Mouse (Mus musculus): ENCODE measurements around the gene Mc3r. TPM values are rescaled to one million over a fixed set of nuclear protein-coding genes. Genes with fewer than 3 reads are reported as not detected.
A peak's percentile ranks its signal among the peaks of the same experiment; 100 is the strongest.

Gene Mc3r
- polyA plus RNA-seq, 1 experiment from 2014 or later, result not detected

GRCm38 (mm10) chr2:172229190-172229589, 19.1 kb upstream of the Mc3r start:
- Histone ChIP-seq H3K36me3 (replicated peaks; ENCODE audit: control insufficient read depth, insufficient read depth, low read depth, low read length) (no peaks in the 10 kb centered on the region), H3K9me3 (replicated peaks; ENCODE audit: control insufficient read depth, low read length) (no peaks in the 10 kb centered on the region), H3K4me2 (ENCODE audit: low read depth, low read length) (no peak overlapping the region), H3K4me1 (ENCODE audit: control insufficient read depth, insufficient read depth, low read length) (no peaks in the 10 kb centered on the region), H3K4me3 (ENCODE audit: low read depth, low read length) (no peak overlapping the region), H3K27ac (replicated peaks; ENCODE audit: low read depth, low read length) (no peak overlapping the region), H3K27me3 (ENCODE audit: control insufficient read depth, insufficient read depth, low read length) (no peaks in the 10 kb centered on the region), H3K9ac (replicated peaks; ENCODE audit: low read length) (no peak overlapping the region)
- ATAC-seq (replicated peaks; ENCODE audit: insufficient number of reproducible peaks, low FRiP score, low TSS enrichment, low read depth) (no peak), DNase-seq (ENCODE audit: low spot score) (no peak)
- 63% methylated on average over 3 of the region's 3 CpGs for WGBS

GRCm38 (mm10) chr2:172230126-172230525, 18.2 kb upstream of the Mc3r start:
- H3K27ac ChIP-seq (replicated peaks; ENCODE audit: low read depth, low read length), result no peak overlapping the region
- ATAC-seq (replicated peaks; ENCODE audit: insufficient number of reproducible peaks, low FRiP score, low TSS enrichment, low read depth), result no peak
- DNase-seq (ENCODE audit: low spot score), result no peak
- H3K4me1 ChIP-seq (ENCODE audit: control insufficient read depth, insufficient read depth, low read length), result no peaks in the 10 kb centered on the region
- H3K36me3 ChIP-seq (replicated peaks; ENCODE audit: control insufficient read depth, insufficient read depth, low read depth, low read length), result no peaks in the 10 kb centered on the region
- H3K4me2 ChIP-seq (ENCODE audit: low read depth, low read length), result no peak overlapping the region
- H3K27me3 ChIP-seq (ENCODE audit: control insufficient read depth, insufficient read depth, low read length), result no peaks in the 10 kb centered on the region
- no peak overlapping the region for H3K4me3 ChIP-seq (ENCODE audit: low read depth, low read length)
- no peaks in the 10 kb centered on the region for H3K9me3 ChIP-seq (replicated peaks; ENCODE audit: control insufficient read depth, low read length)
- H3K9ac ChIP-seq (replicated peaks; ENCODE audit: low read length), result no peak overlapping the region
- 66% methylated on average over 4 of the region's 4 CpGs for WGBS

GRCm38 (mm10) chr2:172238220-172238619, 10.1 kb upstream of the Mc3r start:
- WGBS, result 83% methylated on average over 5 of the region's 5 CpGs
- DNase-seq (ENCODE audit: low spot score) (no peak), ATAC-seq (replicated peaks; ENCODE audit: insufficient number of reproducible peaks, low FRiP score, low TSS enrichment, low read depth) (no peak)
- Histone ChIP-seq H3K4me3 (ENCODE audit: low read depth, low read length) (no peak overlapping the region), H3K9me3 (replicated peaks; ENCODE audit: control insufficient read depth, low read length) (no peaks in the 10 kb centered on the region), H3K9ac (replicated peaks; ENCODE audit: low read length) (no peak overlapping the region), H3K27ac (replicated peaks; ENCODE audit: low read depth, low read length) (no peak overlapping the region), H3K27me3 (ENCODE audit: control insufficient read depth, insufficient read depth, low read length) (no peaks in the 10 kb centered on the region), H3K4me1 (ENCODE audit: control insufficient read depth, insufficient read depth, low read length) (no peaks in the 10 kb centered on the region), H3K36me3 (replicated peaks; ENCODE audit: control insufficient read depth, insufficient read depth, low read depth, low read length) (no peaks in the 10 kb centered on the region), H3K4me2 (ENCODE audit: low read depth, low read length) (no peak overlapping the region)

DNA sequence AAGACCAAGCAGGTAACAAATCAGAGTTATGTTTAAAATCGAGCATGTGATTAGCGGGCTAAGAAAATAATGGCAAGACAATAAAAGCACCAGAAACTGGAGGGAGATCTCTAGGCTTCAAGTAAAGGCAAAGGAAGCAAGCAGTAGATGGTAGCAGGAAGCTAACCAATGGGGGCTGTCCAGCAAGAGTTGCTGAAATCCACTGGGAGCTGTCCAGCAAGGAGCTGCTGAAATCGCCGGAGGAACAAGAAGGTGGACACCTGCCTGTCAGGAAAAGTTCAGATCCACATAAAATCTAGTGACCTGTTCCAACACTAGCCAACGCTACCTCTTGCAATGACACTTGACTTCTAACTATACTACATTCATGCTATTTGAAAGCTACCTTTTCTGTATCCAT, 7.3 kb upstream of the Mc3r start:
- no peak overlapping the region for H3K4me3 ChIP-seq (ENCODE audit: low read depth, low read length)
- DNase-seq (ENCODE audit: low spot score) (peak; percentile 84), ATAC-seq (replicated peaks; ENCODE audit: insufficient number of reproducible peaks, low FRiP score, low TSS enrichment, low read depth) (no peak)
- H3K27ac ChIP-seq (replicated peaks; ENCODE audit: low read depth, low read length), result no peak overlapping the region
- H3K27me3 ChIP-seq (ENCODE audit: control insufficient read depth, insufficient read depth, low read length), result no peaks in the 10 kb centered on the region
- H3K4me1 ChIP-seq (ENCODE audit: control insufficient read depth, insufficient read depth, low read length), result no peaks in the 10 kb centered on the region
- H3K9me3 ChIP-seq (replicated peaks; ENCODE audit: control insufficient read depth, low read length), result no peaks in the 10 kb centered on the region
- 22% methylated on average over 5 of the region's 5 CpGs for WGBS
- no peak overlapping the region for H3K4me2 ChIP-seq (ENCODE audit: low read depth, low read length)
- no peak overlapping the region for H3K9ac ChIP-seq (replicated peaks; ENCODE audit: low read length)
- H3K36me3 ChIP-seq (replicated peaks; ENCODE audit: control insufficient read depth, insufficient read depth, low read depth, low read length), result no peaks in the 10 kb centered on the region

DNA sequence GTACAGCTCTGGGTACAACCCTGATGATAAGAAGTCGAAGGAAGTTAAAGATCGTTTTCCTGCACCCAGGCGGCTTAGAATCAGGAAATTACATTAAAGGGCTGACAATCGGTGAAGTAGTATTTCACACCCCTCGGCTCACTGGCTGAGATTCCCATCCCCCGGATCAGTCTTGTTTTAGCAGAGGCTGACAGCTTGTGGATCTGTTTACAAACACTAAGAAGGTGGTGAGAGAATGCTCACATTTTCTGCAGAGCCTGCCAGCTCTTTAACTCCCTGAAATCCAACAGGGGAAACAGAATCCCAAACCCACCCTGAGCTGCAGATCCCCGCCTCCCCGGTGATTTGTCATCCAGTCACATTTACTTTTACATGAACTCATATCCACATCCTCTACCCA, 2.8 kb upstream of the Mc3r start:
- no peak overlapping the region for H3K9ac ChIP-seq (replicated peaks; ENCODE audit: low read length)
- no peak for DNase-seq (ENCODE audit: low spot score)
- H3K4me1 ChIP-seq (ENCODE audit: control insufficient read depth, insufficient read depth, low read length), result no peaks in the 10 kb centered on the region
- H3K9me3 ChIP-seq (replicated peaks; ENCODE audit: control insufficient read depth, low read length), result no peaks in the 10 kb centered on the region
- no peak for ATAC-seq (replicated peaks; ENCODE audit: insufficient number of reproducible peaks, low FRiP score, low TSS enrichment, low read depth)
- H3K4me2 ChIP-seq (ENCODE audit: low read depth, low read length), result no peak overlapping the region
- no peak overlapping the region for H3K27ac ChIP-seq (replicated peaks; ENCODE audit: low read depth, low read length)
- 73% methylated on average over 8 of the region's 8 CpGs for WGBS
- no peaks in the 10 kb centered on the region for H3K27me3 ChIP-seq (ENCODE audit: control insufficient read depth, insufficient read depth, low read length)
- no peaks in the 10 kb centered on the region for H3K36me3 ChIP-seq (replicated peaks; ENCODE audit: control insufficient read depth, insufficient read depth, low read depth, low read length)
- no peak overlapping the region for H3K4me3 ChIP-seq (ENCODE audit: low read depth, low read length)

GRCm38 (mm10) chr2:172249336-172249735, 1.0 kb downstream of the Mc3r start:
- no peak for ATAC-seq (replicated peaks; ENCODE audit: insufficient number of reproducible peaks, low FRiP score, low TSS enrichment, low read depth)
- 83% methylated on average over 14 of the region's 14 CpGs for WGBS
- DNase-seq (ENCODE audit: low spot score), result no peak

DNA sequence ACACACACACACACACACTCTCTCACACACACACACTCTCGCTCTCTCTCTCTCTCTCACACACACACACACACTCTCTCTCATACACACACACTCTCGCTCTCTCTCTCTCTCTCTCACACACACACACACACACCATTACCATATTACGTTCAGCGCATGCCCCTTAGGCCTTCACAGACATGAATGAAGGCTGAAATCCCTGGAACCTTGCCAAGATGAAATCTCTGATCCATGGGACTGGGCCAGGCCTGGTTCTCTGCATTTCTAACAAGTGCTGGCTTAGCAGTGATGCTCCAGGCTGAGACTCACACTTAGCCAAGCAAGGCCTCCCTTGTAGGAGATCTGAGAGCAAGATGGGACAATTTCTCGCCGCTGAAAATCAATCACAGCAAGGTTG, 8.1 kb downstream of the Mc3r start:
- 87% methylated on average over 6 of the region's 6 CpGs for WGBS
- no peaks in the 10 kb centered on the region for H3K27me3 ChIP-seq (ENCODE audit: control insufficient read depth, insufficient read depth, low read length)
- H3K27ac ChIP-seq (replicated peaks; ENCODE audit: low read depth, low read length), result no peak overlapping the region
- no peak overlapping the region for H3K4me3 ChIP-seq (ENCODE audit: low read depth, low read length)
- no peak overlapping the region for H3K9ac ChIP-seq (replicated peaks; ENCODE audit: low read length)
- DNase-seq (ENCODE audit: low spot score) (no peak), ATAC-seq (replicated peaks; ENCODE audit: insufficient number of reproducible peaks, low FRiP score, low TSS enrichment, low read depth) (no peak)
- no peak overlapping the region for H3K4me2 ChIP-seq (ENCODE audit: low read depth, low read length)
- no peaks in the 10 kb centered on the region for H3K36me3 ChIP-seq (replicated peaks; ENCODE audit: control insufficient read depth, insufficient read depth, low read depth, low read length)
- H3K4me1 ChIP-seq (ENCODE audit: control insufficient read depth, insufficient read depth, low read length), result no peaks in the 10 kb centered on the region
- no peaks in the 10 kb centered on the region for H3K9me3 ChIP-seq (replicated peaks; ENCODE audit: control insufficient read depth, low read length)

More at GRCm38 (mm10) chr2:172249336-172249735, 1.0 kb downstream of the Mc3r start:
- no peaks in the 10 kb centered on the region for H3K4me1 ChIP-seq (ENCODE audit: control insufficient read depth, insufficient read depth, low read length)
- H3K9ac ChIP-seq (replicated peaks; ENCODE audit: low read length), result no peak overlapping the region
- H3K4me3 ChIP-seq (ENCODE audit: low read depth, low read length), result no peak overlapping the region
- H3K4me2 ChIP-seq (ENCODE audit: low read depth, low read length), result no peak overlapping the region
- H3K27ac ChIP-seq (replicated peaks; ENCODE audit: low read depth, low read length), result no peak overlapping the region
- H3K9me3 ChIP-seq (replicated peaks; ENCODE audit: control insufficient read depth, low read length), result no peaks in the 10 kb centered on the region
- no peaks in the 10 kb centered on the region for H3K36me3 ChIP-seq (replicated peaks; ENCODE audit: control insufficient read depth, insufficient read depth, low read depth, low read length)
- H3K27me3 ChIP-seq (ENCODE audit: control insufficient read depth, insufficient read depth, low read length), result no peaks in the 10 kb centered on the region

DNA sequence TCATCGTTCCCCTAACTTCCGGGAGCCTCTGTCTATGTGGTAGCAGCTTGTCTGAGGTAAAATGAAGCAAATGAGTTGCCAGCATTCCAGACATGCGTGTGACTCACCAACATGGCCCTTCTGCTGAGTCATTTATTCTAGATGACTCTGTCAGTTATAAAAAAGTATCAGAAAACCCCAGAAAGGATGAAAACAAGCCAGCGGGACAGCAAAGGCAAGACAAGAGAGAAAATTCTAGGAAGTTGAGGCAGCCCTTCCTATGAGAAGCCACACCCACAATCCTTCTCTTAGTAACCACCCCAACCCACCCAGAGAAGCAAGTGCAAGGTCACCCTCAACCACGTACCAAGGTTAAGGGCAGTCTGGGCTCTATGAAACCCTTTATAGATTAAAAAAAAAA, 8.7 kb downstream of the Mc3r start:
- no peak overlapping the region for H3K9ac ChIP-seq (replicated peaks; ENCODE audit: low read length)
- no peaks in the 10 kb centered on the region for H3K9me3 ChIP-seq (replicated peaks; ENCODE audit: control insufficient read depth, low read length)
- H3K4me2 ChIP-seq (ENCODE audit: low read depth, low read length), result no peak overlapping the region
- ATAC-seq (replicated peaks; ENCODE audit: insufficient number of reproducible peaks, low FRiP score, low TSS enrichment, low read depth) (no peak), DNase-seq (ENCODE audit: low spot score) (no peak)
- H3K4me1 ChIP-seq (ENCODE audit: control insufficient read depth, insufficient read depth, low read length), result no peaks in the 10 kb centered on the region
- 88% methylated on average over 5 of the region's 5 CpGs for WGBS
- no peak overlapping the region for H3K27ac ChIP-seq (replicated peaks; ENCODE audit: low read depth, low read length)
- no peaks in the 10 kb centered on the region for H3K36me3 ChIP-seq (replicated peaks; ENCODE audit: control insufficient read depth, insufficient read depth, low read depth, low read length)
- no peaks in the 10 kb centered on the region for H3K27me3 ChIP-seq (ENCODE audit: control insufficient read depth, insufficient read depth, low read length)
- H3K4me3 ChIP-seq (ENCODE audit: low read depth, low read length), result no peak overlapping the region

Data from embryonic facial prominence, embryonic 11.5 days (tissue).